Mouse (Mus musculus) T-cell, adult 66 days (primary cell): Measurements from ENCODE around the gene Zfp597. TPM values are rescaled to one million over a fixed set of nuclear protein-coding genes. Genes with fewer than 3 reads are reported as not detected.

Experiments
- total RNA-seq, 2 experiments: library from RNA; stranded (reverse); gene quantifications; 3 replicates in 1 of 2; 4 replicates in 1 of 2; pipeline ENCODE4 v1.2.4; 2023

Zfp597 gene
- total RNA-seq = 10 to 100 TPM; 33.5 to 35.4 TPM

DNA sequence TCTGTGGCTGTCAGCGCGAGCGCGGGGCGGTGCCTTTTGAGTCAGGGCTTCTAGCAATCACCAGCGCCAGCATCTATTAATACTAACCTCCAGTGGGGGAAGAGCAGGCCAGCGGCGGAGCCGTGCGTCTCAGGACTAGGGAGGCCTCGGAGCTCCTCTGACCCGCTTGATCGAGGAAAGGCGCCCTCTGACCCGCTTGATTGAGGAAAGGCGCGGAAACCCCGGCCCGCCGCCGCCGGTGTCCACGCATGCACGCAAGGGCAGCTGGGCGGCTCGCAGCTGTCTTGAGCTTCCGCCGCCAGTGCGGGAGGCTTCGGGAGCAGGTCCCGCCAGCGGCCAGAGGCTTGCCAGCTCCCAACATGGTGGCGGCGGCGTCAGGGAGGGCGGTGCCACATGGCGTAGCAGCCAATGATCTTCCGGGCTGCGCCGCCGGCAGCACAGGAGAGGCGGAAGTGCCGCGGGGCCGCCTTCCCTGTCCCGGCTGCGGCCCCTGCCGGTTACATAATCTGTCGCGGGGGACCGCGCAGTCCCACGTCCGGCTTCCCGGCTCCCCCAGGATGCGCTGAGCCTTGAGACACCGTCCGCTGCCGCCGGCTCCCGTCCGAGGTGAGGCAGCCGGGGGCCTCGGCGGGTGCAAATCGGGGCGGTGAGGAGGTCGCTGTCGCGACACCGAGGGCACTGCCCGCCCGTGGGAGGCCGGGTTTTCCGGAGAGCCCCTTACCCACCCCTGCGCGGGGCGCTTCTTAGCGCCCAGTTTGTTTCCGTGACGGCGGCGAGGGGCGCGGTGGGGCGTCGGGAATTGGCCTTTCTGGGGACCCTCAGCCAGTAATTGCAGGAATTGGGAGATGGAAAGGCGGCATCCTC, at the start of gene Zfp597, which contains the start of gene Gm20695:
Zfp597 (minus strand) TSS at position 361 of the 864 bp plus-strand sequence.
Gm20695 (plus strand) TSS at position 448 of the 864 bp plus-strand sequence.

DNA sequence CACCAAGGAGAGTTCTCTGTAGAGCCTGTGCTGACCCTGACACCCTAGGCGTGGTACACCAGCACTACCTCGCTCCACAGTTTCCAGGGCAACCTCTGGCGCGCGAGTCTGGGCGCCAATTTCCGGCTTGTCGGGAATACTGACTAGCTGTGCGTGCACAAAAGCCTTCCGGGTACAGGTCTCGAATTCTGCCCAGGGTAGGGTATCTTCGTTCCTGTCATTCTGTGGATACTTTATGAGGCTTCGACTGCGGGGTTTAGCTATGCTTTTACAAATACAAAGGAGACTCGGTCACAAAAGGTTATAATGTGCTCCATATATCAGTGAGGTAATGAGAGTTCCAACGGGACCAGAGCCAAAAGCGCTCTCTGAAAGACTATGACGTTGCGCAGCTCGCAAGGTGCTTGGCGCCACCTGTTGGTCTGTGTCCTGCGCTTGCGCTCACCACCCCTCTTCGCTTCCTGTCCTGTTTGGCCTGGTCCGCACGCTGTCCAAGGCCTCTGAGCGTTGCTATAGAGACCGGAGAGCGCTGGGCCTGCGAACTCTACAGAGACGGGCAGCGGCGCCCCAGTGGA, 24.3 kb upstream of the Zfp597 start, which contains the start of the genes 1700037C18Rik and Cluap1:
1700037C18Rik (minus strand) TSS at position 153 of the 575 bp plus-strand sequence.
Cluap1 (plus strand) TSS at position 265 of the 575 bp plus-strand sequence.

DNA sequence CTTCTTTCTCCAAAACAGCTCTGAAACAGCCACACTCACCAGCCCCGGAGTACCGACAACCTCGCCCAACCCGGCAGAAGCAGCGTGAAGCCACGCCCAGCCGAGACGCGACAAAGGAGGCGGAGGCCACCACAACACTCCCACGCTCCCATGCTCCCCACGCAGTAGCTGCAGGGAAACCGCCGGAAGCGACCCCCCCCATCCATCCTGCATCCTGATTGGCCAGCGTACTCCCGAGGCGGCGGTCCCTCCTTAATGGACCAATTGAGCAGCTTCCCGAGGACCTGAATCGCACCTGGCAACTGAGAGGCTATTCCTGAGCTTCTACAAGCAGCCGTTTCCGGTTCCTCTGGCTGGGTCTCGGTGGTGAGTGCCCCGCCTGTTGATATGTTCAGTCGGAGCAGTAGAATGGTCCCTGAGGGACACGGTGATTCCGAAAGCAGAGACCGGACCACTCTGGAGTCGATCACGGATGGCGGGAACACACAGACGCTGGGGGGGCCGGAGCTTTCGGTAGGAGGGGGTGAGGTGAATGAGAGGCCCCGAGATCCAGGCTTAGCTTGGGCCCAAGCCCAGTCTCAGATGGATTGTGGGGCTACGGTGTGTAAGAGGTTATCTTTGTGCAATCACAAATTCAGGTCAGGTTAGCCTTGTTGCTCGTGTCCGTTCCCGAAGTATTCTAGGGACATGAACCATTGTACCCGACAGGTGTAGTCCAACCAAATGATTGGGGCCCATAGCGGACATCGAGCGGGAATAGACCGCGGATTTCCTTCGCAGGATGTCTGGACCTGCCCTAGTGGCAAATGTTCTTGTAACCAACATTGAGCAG, 11.9 kb downstream of the Zfp597 start, which contains the start of gene Naa60:
Naa60 (plus strand) TSS at position 160 of the 832 bp plus-strand sequence.

DNA sequence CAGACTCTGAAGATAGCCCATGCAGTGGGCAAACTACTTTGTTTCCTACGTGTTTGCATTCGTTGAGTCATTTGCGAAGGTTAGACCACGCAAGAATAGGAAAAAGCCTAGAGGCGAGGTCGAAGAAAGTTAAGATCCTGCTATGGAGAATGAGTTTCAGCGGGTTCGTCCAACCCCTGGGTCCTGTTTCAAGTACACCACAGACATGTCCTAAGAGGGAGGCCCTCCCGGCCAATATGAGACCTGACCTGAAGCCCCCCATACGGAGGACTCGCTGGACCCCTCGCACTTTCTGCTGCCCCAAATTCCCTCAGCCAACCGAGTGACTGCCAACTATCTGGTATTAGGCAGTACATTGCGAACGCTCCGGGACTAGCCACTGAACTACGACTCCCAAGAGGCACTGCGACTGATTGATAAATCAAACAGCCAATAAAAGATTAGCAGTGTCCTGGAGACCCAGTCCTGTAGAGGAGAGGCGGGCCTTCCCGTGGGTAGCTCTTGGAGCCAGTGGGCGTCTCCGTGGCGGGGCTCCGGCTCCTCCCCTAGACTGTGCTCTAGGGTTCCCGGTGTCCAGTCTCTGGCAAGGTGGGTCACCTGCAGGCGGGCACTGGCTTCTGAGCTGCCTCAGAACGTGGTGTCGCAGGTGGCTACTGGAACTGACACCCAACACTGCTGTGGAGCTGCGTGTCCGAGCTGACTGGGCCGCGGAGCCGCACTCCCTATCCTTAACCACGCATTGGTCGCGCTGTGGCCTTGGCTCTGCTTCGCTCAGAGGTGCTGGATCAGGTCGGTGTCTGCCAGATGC, 37.4 kb downstream of the Zfp597 start, which contains the start of gene Zfp174:
Zfp174 (plus strand) TSS at position 558 of the 808 bp plus-strand sequence.

DNA sequence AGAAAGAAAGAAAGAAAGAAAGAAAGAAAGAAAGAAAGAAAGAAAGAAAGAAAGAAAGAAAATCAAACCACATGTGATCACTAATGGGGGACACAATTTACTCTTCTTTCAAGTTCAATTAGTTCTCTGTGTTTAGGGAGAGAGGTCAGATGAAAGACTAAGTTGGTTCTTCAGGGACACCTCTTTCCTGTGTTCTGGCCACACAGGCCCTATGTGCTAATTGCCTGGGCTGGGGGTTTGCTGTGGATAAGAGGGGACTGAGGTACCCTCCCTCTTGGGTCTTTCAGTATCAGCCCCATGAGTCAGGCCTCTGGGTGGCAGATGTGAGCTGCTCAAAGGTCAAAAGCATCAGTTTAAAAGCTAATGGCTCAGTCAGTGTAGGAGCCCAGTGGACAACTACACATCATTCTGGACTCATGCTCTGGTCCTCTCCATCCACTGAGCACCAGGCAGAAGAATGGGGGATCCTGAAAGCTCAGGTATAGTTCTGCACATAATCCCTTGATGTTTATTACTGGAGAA, 53.7 kb downstream of the Zfp597 start, which contains the start of gene Olfr15:
Olfr15 (plus strand) TSS at position 291 of the 522 bp plus-strand sequence.

Other genes starting within 250 kb of the Zfp597 start
- gene Mefv, start 166.5 kb downstream of the Zfp597 start, total RNA-seq = under 1 TPM in 1 of 2 experiments, not detected in 1; 0.35 TPM
- gene Zfp263, start 140.5 kb downstream of the Zfp597 start, total RNA-seq = 10 to 100 TPM; 60.7 to 65.1 TPM
- gene Olfr15, start 53.7 kb downstream of the Zfp597 start, total RNA-seq = not detected
- gene Zfp174, start 37.3 kb downstream of the Zfp597 start, total RNA-seq = under 1 TPM; 0.67 to 0.83 TPM
- gene Naa60, start 12.2 kb downstream of the Zfp597 start, total RNA-seq = 10 to 100 TPM; 92.7 to 93.5 TPM
- gene Gm20695, start 87 bp upstream of the Zfp597 start, total RNA-seq = 1 to 10 TPM in 1 of 2 experiments, not detected in 1; 1.6 TPM
- gene 1700037C18Rik, start 24.1 kb upstream of the Zfp597 start, total RNA-seq = 1 to 10 TPM; 3.3 to 4.1 TPM
- gene Cluap1, start 24.2 kb upstream of the Zfp597 start, total RNA-seq = 10 to 100 TPM; 31.0 to 31.9 TPM
- gene Nlrc3, start 92.1 kb upstream of the Zfp597 start, total RNA-seq = 100 to 1,000 TPM; 104 to 113 TPM
- 10 to 100 TPM; 71.3 to 82.6 TPM for gene Slx4, start 119.2 kb upstream of the Zfp597 start, total RNA-seq
- gene Dnase1, start 152.4 kb upstream of the Zfp597 start, total RNA-seq = not detected
- 10 to 100 TPM; 79.4 to 91.9 TPM for gene Trap1, start 193.3 kb upstream of the Zfp597 start, total RNA-seq